Mouse (Mus musculus) left cerebral cortex, postnatal 25 days (tissue): ENCODE measurements at regions not wholly inside any gene's neighbourhood (a gene's known extent, or its start where the extent isn't known, plus 50 kb on each side); places are given as distances from the start of the nearest gene placed in this dataset.

Experiments used
- DNase-seq, 2 experiments: peaks; one replicate each; pipeline ENCODE4 v3.0.0; 2022; ENCODE audit warnings: low spot score in 2 of 2, mixed read lengths in 1 of 2
- intact Hi-C: fragments of 180-260 bp; cut with DNase I; formaldehyde crosslinking; loops from one replicate; pipeline ENCODE4 v1.15.1; 2025

GRCm38 (mm10) chr6:93410416-93411076, 467.3 kb upstream of the Adamts9 start:
- DNase-seq: no peak
- intact Hi-C loops: no loop called here

- intact Hi-C loops: no loop called here
- no peak for DNase-seq
These were observed 455.3 kb upstream of the Adamts9 start for GRCm38 (mm10) chr6:93398551-93398950.

- DNase-seq: no peak
- intact Hi-C loops: no loop called here
These were observed 453.8 kb upstream of the Adamts9 start for GRCm38 (mm10) chr6:93397074-93397473.

GRCm38 (mm10) chr6:93395952-93396351, 452.7 kb upstream of the Adamts9 start:
- intact Hi-C loops: no loop called here

GRCm38 (mm10) chr6:93395296-93395695, 452.0 kb upstream of the Adamts9 start:
- DNase-seq: peak; percentile 26 to 39
- intact Hi-C loops: no loop called here

More at GRCm38 (mm10) chr6:93395952-93396351, 452.7 kb upstream of the Adamts9 start:
- no peak for DNase-seq

GRCm38 (mm10) chr6:93393551-93393950, 450.3 kb upstream of the Adamts9 start:
- intact Hi-C loops: no loop called here
- no peak for DNase-seq

GRCm38 (mm10) chr6:93392402-93392801, 449.1 kb upstream of the Adamts9 start:
- DNase-seq: peak; percentile 14 to 15
- intact Hi-C loops: no loop called here

GRCm38 (mm10) chr6:93391166-93391565, 447.9 kb upstream of the Adamts9 start:
- intact Hi-C loops: no loop called here
- DNase-seq: no peak

- DNase-seq: peak in 1 of 2 experiments; percentile 5
These were observed 428.0 kb upstream of the Adamts9 start for GRCm38 (mm10) chr6:93371341-93371740.

GRCm38 (mm10) chr6:93363846-93364245, 420.6 kb upstream of the Adamts9 start:
- DNase-seq: no peak
- intact Hi-C loops: no loop called here

More at GRCm38 (mm10) chr6:93371341-93371740, 428.0 kb upstream of the Adamts9 start:
- intact Hi-C loops: no loop called here

- intact Hi-C loops: no loop called here
- DNase-seq: no peak
These were observed 410.2 kb upstream of the Adamts9 start for GRCm38 (mm10) chr6:93353353-93354125.

GRCm38 (mm10) chr6:93349936-93350700, 406.8 kb upstream of the Adamts9 start:
- DNase-seq: peak; percentile 4 to 38
- intact Hi-C loops: no loop called here

GRCm38 (mm10) chr6:93348141-93348540, 404.8 kb upstream of the Adamts9 start:
- intact Hi-C loops: no loop called here
- no peak for DNase-seq

- DNase-seq: no peak
- intact Hi-C loops: no loop called here
These were observed 385.4 kb upstream of the Adamts9 start for GRCm38 (mm10) chr6:93328683-93329082.

- no peak for DNase-seq
- intact Hi-C loops: no loop called here
These were observed 384.6 kb upstream of the Adamts9 start for GRCm38 (mm10) chr6:93327930-93328329.

- DNase-seq: no peak
- intact Hi-C loops: no loop called here
These were observed 380.6 kb upstream of the Adamts9 start for GRCm38 (mm10) chr6:93323881-93324280.

- no peak for DNase-seq
- intact Hi-C loops: no loop called here
These were observed 371.3 kb upstream of the Adamts9 start for GRCm38 (mm10) chr6:93314625-93315024.

GRCm38 (mm10) chr6:93305176-93305575, 361.9 kb upstream of the Adamts9 start:
- DNase-seq: no peak
- intact Hi-C loops: no loop called here

- DNase-seq: no peak
- intact Hi-C loops: no loop called here
These were observed 354.7 kb upstream of the Adamts9 start for GRCm38 (mm10) chr6:93297975-93298374.

- intact Hi-C loops: no loop called here
- DNase-seq: no peak
These were observed 348.4 kb upstream of the Adamts9 start for GRCm38 (mm10) chr6:93291711-93292110.
